Mouse (Mus musculus) hindbrain, embryonic 12.5 days (tissue): ENCODE results near the gene Gcc2. TPM values are rescaled to one million over a fixed set of nuclear protein-coding genes. Genes with fewer than 3 reads are reported as not detected.

Experiments used
- ATAC-seq: fragments of 200-750 bp; cut with Nextera tagmentation; 2 replicates; pipeline ENCODE4 v1.8.0; 2017; ENCODE audit warnings: moderate TSS enrichment; ENCODE audit not compliant: low FRiP score
- H3K27ac ChIP-seq: fragments of 300-500 bp; sonication (generic); 2 replicates; pipeline ENCODE4 v1.5.1; 2016; ENCODE audit warnings: mild to moderate bottlenecking
- H3K27me3 ChIP-seq: fragments of 300-500 bp; sonication (generic); 2 replicates; pipeline ENCODE4 v1.6.1; 2016; ENCODE audit warnings: mild to moderate bottlenecking
- H3K36me3 ChIP-seq: fragments of 300-500 bp; sonication (generic); 2 replicates; pipeline ENCODE4 v1.6.1; 2016; ENCODE audit warnings: mild to moderate bottlenecking
- H3K4me1 ChIP-seq: fragments of 300-500 bp; sonication (generic); 2 replicates; pipeline ENCODE4 v1.6.1; 2016
- H3K4me2 ChIP-seq: fragments of 300-500 bp; sonication (generic); replicated peaks from 2 replicates; pipeline ENCODE4 v1.6.1; 2016; ENCODE audit warnings: mild to moderate bottlenecking
- H3K4me3 ChIP-seq: fragments of 300-500 bp; sonication (generic); 2 replicates; pipeline ENCODE4 v1.5.1; 2016; ENCODE audit warnings: mild to moderate bottlenecking
- H3K9ac ChIP-seq: fragments of 300-500 bp; sonication (generic); 2 replicates; pipeline ENCODE4 v1.6.1; 2016; ENCODE audit warnings: mild to moderate bottlenecking, moderate library complexity
- H3K9me3 ChIP-seq: fragments of 300-500 bp; sonication (generic); replicated peaks from 2 replicates; pipeline ENCODE4 v1.6.1; 2016; ENCODE audit warnings: mild to moderate bottlenecking
- WGBS: fragments of 180-500 bp; shearing (Covaris S2); methylation state at CpG from one replicate; pipeline ENCODE4 v1.1.7; 2016; 5-methylcytosine and 5-hydroxymethylcytosine counted together
- polyA plus RNA-seq: library from polyadenylated mRNA; unstranded; fragments of >200 nt; fragmentation: Nextera tagmentation; extraction: Ambion mirVana; gene quantifications from 2 replicates; pipeline ENCODE4 v1.2.1, GENCODE M21; 2016

Gcc2 gene
- polyA plus RNA-seq = 65.1 and 78.8 TPM in 2 replicates

DNA sequence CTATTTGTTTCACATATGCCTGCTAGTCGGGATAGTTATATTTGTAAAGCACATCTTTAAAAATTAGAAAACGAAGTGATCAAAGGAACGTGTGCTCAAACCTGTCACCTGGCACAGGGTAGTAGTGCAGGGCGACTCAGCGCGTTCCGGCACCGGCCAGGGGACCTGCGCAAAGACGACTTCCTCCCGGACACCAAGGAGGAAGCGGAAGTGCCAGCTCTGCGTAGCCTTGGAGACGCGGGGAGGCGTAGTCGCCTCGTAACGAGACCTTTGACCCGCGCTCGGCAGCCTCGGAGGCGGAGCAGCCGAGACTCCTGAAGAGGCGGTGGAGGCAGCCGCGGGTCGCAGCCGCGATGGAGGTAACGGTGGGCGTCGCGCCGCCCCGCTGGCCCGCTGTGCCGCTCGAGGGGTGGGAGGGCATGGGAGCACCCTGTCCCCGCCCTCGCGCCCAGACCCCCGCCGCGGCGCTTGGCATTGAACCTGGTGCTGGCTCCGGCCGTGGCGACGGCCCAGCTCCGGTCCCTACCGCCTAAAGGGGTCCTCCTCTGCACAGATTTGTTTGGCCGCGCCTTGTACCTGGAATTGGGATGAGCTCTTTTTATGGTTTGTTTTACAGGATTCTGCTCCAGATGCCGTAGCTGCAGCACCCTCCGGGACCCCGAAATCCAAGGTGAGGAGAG, at the start of gene Gcc2:
Gene Gcc2 (plus strand): TSS at position 285 of the 680 bp plus-strand sequence.
- Histone ChIP-seq H3K4me3 (peak within 1 kb of the TSS; percentile 81), H3K27me3 (no peaks in the 10 kb centered on the region), H3K27ac (peak within 1 kb of the TSS; percentile 81), H3K9ac (peak within 1 kb of the TSS; percentile 84), H3K9me3 (no peaks in the 10 kb centered on the region), H3K4me1 (peaks cover 10% of the 10 kb centered on the region), H3K36me3 (peaks cover 15% of the 10 kb centered on the region), H3K4me2 (peak within 1 kb of the TSS; percentile 60)
- peak; percentile 99 for ATAC-seq
- under 1% methylated on average over 42 of the region's 58 CpGs for WGBS

DNA sequence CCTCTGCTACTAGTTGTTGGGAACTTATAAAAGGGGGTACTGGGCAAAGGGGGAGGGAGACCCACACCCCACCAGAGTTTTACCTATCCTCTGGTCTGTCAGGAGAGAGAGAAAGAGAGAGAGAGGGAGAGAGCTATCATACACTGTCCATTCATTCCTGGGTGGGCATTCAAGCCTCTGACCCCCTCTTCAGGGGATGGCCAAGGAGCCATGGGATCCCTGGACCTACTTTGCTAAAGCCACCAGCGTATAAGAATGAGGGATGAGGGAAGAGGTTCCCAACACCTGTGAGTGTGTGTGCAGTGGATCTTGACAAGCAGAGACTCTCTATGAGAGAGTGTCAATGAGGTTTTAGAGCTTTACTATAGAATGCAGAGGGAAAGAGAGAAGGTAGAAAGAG, 49.3 kb upstream of the Gcc2 start:
- Histone ChIP-seq H3K9ac (no peak overlapping the region), H3K9me3 (peaks cover 13% of the 10 kb centered on the region), H3K4me2 (no peak overlapping the region), H3K4me1 (no peaks in the 10 kb centered on the region), H3K27me3 (no peaks in the 10 kb centered on the region), H3K36me3 (no peaks in the 10 kb centered on the region), H3K27ac (no peak overlapping the region), H3K4me3 (no peak overlapping the region)
- no peak for ATAC-seq
- 45% methylated on average over 1 of the region's 1 CpGs for WGBS

DNA sequence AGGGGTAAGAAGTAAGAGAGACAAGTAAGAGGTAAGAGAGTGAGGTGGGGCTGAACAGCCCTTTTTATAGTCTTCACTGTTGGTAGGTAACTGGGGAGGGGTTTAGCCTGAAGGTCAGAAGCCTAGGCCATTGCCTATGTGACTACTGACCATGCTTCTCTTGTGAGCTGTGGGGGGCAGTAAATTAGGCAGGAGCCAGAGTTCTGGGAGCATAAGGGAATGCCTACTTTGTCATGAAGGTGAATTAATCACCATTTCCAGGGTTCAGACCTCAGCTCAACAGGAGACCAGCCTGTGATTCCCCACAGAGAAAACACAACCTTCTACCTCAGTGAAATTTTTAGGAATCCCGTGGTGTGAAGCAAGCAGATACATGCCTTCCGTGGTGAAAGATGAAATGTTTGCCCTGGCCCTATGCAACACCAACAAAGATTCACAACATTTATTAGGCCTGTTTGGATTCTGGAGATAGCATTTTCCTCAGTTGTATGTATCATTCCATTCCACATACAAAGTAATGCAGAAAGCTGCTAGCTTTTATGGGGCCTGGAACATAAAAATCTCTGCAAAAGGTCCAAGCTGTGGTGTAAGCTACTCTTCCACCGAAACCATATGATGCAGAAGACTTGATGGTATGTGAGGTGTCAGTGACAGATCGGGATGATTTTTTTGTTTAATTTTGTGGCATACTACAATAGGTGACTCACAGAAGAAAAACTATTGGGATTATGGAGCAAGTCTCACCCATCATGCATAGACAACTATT, 48.5 kb upstream of the Gcc2 start:
- Histone ChIP-seq H3K9ac (no peak overlapping the region), H3K27me3 (no peaks in the 10 kb centered on the region), H3K9me3 (peaks cover 13% of the 10 kb centered on the region), H3K36me3 (no peaks in the 10 kb centered on the region), H3K27ac (no peak overlapping the region), H3K4me2 (no peak overlapping the region), H3K4me1 (no peaks in the 10 kb centered on the region), H3K4me3 (no peak overlapping the region)
- WGBS = 89% methylated on average over 4 of the region's 4 CpGs
- no peak for ATAC-seq

DNA sequence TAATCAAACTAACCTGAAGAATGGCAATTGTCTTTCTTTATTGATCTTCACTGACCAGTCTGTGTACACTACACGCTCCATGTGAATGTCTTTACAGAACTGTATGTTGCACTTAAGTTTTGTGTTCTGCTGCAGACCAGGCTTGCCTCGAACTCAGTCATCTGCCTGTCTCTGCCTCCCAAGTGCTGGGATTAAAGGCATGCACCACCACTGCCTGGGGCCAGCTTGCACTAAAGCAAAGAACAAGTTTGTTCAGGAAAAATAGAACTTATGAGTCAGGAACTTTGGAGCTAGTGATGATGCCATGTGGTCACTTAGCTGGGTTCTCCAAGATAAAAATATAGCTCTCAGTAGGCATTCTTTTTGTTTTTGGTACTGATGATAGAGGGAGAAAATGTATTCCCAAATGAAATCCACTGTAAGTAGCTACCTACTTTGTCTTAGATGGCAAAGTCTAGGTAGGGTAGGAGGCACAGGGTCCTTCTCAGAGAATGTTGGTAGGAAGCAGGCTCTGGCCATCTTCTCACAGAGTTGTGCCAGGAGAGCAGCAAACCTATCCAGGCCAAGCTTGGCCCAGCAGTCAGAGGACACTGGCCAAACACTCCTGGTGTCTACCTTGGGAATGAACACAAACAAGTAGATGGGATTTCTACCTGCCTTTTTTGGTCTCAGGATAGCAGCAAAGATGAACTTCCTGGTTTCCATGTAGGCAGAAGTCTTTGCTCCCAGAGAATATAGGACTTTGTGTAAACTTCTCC, 45.4 kb upstream of the Gcc2 start:
- no peaks in the 10 kb centered on the region for H3K36me3 ChIP-seq
- ATAC-seq = no peak
- no peak overlapping the region for H3K27ac ChIP-seq
- 74% methylated on average over 2 of the region's 2 CpGs for WGBS
- H3K27me3 ChIP-seq = no peaks in the 10 kb centered on the region
- H3K4me3 ChIP-seq = no peak overlapping the region
- H3K4me2 ChIP-seq = no peak overlapping the region
- H3K4me1 ChIP-seq = no peaks in the 10 kb centered on the region
- H3K9ac ChIP-seq = no peak overlapping the region
- peaks cover 13% of the 10 kb centered on the region for H3K9me3 ChIP-seq

DNA sequence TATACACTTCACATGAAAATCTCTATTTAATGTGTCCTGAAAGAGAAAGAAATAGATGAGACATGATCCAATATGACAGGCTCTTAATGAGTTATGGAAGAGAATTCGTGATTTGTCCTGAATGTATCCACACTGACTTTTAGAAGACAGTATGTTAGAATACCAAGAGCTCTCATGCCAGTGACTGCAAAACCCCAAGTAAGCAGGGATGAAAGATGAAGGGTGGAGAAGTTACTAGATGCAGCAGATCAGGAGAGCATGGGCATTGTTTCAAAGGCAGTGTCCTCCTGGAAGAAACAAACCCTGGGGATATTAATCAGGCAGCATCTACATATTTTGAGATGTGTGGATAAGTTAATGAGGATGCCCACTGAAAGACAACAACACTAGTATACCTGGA, 44.8 kb upstream of the Gcc2 start:
- Histone ChIP-seq H3K9ac (no peak overlapping the region), H3K27ac (no peak overlapping the region), H3K4me3 (no peak overlapping the region), H3K4me2 (no peak overlapping the region), H3K9me3 (peaks cover 13% of the 10 kb centered on the region), H3K27me3 (no peaks in the 10 kb centered on the region), H3K4me1 (no peaks in the 10 kb centered on the region), H3K36me3 (no peaks in the 10 kb centered on the region)
- 65% methylated on average over 1 of the region's 1 CpGs for WGBS
- ATAC-seq = no peak

DNA sequence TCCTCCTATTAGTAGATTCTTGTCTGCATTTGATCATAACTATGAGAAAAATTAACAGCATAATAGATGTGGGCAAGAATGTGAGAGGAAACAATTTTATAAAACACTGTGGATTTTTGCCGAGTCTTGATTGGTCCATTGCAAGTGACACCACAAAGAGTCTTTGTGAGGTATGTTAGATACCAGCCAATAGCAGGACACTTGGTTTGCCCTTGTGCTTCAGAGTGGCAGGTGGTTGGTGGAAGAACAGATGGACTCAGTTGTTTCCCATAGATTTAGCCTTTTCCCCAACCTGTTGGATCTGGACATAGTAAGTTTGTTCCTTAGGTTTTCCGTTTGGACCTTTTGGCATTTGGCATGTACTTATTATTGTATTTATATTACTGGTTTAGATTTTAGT, 44.1 kb upstream of the Gcc2 start:
- Histone ChIP-seq H3K4me2 (no peak overlapping the region), H3K27ac (no peak overlapping the region), H3K36me3 (no peaks in the 10 kb centered on the region), H3K4me1 (no peaks in the 10 kb centered on the region), H3K9me3 (peaks cover 9% of the 10 kb centered on the region), H3K9ac (no peak overlapping the region), H3K4me3 (no peak overlapping the region), H3K27me3 (no peaks in the 10 kb centered on the region)
- WGBS = 94% methylated on average over 2 of the region's 2 CpGs
- ATAC-seq = no peak

DNA sequence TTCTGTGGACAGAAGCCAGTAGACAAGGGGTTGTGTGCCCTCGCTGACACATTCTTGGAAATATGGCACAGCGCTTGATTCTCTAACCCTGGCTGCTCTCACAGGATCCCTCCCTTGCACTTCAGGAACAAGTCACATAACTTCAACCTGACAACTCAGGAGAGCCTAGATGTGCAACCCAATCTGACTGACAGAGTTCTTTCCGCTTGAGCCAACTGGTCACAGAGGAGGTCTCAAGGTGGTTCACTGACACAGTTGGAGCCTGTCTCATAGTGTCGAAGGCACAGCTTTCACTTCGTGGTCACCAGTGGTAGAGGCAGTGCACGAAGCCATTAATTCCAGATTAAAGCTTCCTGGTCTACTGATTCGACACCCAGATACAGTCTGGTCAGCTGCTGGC, 43.1 kb upstream of the Gcc2 start:
- H3K9me3 ChIP-seq = no peaks in the 10 kb centered on the region; the same call in 1 of the 2 replicates
- H3K36me3 ChIP-seq = no peaks in the 10 kb centered on the region
- no peak overlapping the region for H3K4me3 ChIP-seq
- WGBS = 83% methylated on average over 7 of the region's 7 CpGs
- no peak overlapping the region for H3K9ac ChIP-seq
- H3K27me3 ChIP-seq = no peaks in the 10 kb centered on the region
- no peak overlapping the region for H3K27ac ChIP-seq
- H3K4me2 ChIP-seq = no peak overlapping the region
- H3K4me1 ChIP-seq = no peaks in the 10 kb centered on the region
- no peak for ATAC-seq

DNA sequence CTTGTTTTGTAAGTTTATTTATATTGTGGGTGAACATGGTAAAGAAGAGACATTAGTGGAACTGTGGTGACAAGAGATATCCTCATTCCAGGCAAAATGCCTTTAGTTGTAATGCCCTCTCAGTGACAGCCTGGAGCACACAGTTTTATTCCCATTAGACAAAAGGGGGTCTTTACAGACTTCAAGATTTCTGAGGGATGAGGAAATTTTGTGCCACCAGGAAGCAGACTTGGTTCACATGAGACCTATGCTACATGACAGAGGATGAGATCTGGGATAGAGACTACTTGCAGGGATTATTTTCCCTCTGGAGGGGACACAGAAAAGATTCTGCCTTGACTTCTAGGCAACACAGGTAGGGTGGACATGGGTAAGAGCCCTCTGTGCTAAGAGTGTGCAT, 40.8 kb upstream of the Gcc2 start:
- Histone ChIP-seq H3K27me3 (no peaks in the 10 kb centered on the region), H3K4me2 (no peak overlapping the region), H3K4me3 (no peak overlapping the region), H3K9me3 (no peaks in the 10 kb centered on the region; the same call in 1 of the 2 replicates), H3K4me1 (no peaks in the 10 kb centered on the region), H3K9ac (no peak overlapping the region), H3K27ac (no peak overlapping the region), H3K36me3 (no peaks in the 10 kb centered on the region)
- no peak for ATAC-seq

DNA sequence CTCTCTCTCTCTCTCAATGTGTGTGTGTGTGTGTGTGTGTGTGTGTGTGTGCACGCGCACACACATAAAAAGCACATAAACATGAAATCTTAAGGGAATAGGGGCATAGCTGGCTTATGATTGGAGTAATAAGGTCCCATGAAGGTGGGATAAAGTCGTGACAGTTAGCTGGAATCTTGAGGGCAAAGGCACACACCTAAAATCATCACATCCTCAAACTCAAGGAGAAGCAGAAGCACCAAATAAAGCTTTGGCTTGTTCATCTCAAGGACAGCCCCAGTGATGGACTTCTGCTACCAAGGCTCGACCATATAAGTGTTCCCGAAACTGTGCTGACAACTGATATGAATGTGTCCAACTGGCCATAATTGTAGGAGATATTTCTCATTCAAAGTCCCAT, 40.4 kb upstream of the Gcc2 start:
- WGBS = 79% methylated on average over 5 of the region's 5 CpGs
- H3K4me3 ChIP-seq = no peak overlapping the region

DNA sequence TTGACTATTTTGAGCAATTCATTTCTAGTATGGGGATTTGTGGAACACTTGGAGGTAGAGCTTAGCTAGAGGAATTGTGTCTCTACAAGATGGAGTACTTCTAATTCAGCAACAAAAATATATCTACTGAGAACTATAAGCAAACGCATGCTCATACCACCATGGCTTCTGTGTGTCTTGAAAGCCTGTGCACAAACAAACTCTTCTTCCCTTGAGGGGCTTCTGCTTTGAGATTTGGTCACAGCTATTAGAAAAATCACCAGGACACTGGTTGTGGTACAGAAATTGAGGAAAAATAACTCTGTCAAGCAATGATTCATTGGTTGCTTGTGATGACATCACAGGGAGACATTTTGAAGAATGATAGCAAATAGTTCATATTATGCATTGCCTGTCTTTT, 39.9 kb upstream of the Gcc2 start:
- Histone ChIP-seq H3K27me3 (no peaks in the 10 kb centered on the region), H3K4me1 (no peaks in the 10 kb centered on the region), H3K4me3 (no peak overlapping the region), H3K36me3 (no peaks in the 10 kb centered on the region), H3K27ac (no peak overlapping the region), H3K9ac (no peak overlapping the region), H3K9me3 (no peaks in the 10 kb centered on the region), H3K4me2 (no peak overlapping the region)
- no peak for ATAC-seq
- 90% methylated on average over 1 of the region's 1 CpGs for WGBS

More for the DNA sequence above, 40.4 kb upstream of the Gcc2 start:
- no peaks in the 10 kb centered on the region for H3K4me1 ChIP-seq
- H3K9ac ChIP-seq = no peak overlapping the region
- no peaks in the 10 kb centered on the region for H3K9me3 ChIP-seq
- ATAC-seq = no peak
- H3K4me2 ChIP-seq = no peak overlapping the region
- H3K27me3 ChIP-seq = no peaks in the 10 kb centered on the region
- H3K36me3 ChIP-seq = no peaks in the 10 kb centered on the region
- H3K27ac ChIP-seq = no peak overlapping the region

DNA sequence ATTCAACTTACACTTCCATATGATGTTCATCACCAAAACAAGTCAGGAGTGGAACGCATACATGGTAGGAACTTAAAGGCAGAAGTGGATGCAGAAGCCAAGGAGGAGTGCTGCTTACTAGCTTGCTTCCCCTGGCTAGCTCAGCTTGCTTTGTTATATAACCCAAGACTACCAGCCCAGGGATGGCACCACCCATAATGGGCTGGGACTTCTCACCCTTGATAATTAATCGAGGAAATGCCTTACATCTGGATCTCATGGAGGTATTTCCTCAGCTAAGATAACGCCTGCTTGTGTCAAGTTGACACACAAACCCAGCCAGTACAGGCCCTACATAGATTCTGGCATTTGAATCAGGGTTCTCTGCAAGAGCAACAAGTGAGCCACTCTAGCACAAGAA, 37.9 kb upstream of the Gcc2 start:
- Histone ChIP-seq H3K27me3 (no peaks in the 10 kb centered on the region), H3K4me1 (no peaks in the 10 kb centered on the region), H3K4me3 (no peak overlapping the region), H3K9me3 (0 out of 2 replicates have a peak, but pooled peaks cover 3% of the 10 kb centered on the region), H3K4me2 (no peak overlapping the region), H3K9ac (no peak overlapping the region), H3K27ac (no peak overlapping the region), H3K36me3 (no peaks in the 10 kb centered on the region)
- WGBS = 85% methylated on average over 3 of the region's 3 CpGs
- no peak for ATAC-seq

DNA sequence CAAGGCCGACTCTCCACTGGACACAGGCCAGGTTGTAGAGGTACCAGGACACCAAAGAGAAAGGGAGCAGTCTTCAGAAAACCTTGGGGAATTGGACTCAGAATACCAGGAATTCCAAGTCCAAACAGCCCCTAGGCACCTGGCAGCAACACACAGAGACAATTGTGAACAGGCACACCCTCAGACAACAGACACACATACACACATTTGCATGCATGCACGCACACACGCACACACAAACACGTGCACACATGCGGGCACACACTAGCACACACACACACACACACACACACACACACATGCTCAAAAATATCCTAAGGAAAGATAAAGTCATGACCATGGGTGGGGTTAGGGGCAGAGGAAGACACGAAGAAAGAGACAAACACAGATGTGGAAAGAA, 34.6 kb upstream of the Gcc2 start:
- H3K36me3 ChIP-seq = no peaks in the 10 kb centered on the region
- 82% methylated on average over 6 of the region's 6 CpGs for WGBS
- no peak overlapping the region for H3K4me2 ChIP-seq
- no peaks in the 10 kb centered on the region for H3K4me1 ChIP-seq
- no peak overlapping the region for H3K9ac ChIP-seq
- H3K9me3 ChIP-seq = 0 out of 2 replicates have a peak, but pooled peaks cover 3% of the 10 kb centered on the region
- no peaks in the 10 kb centered on the region for H3K27me3 ChIP-seq
- no peak for ATAC-seq
- H3K4me3 ChIP-seq = no peak overlapping the region
- H3K27ac ChIP-seq = no peak overlapping the region
